Mouse (Mus musculus) frontal cortex, adult 2 months (tissue): ENCODE data around the gene Mindy2. TPM values are rescaled to one million over a fixed set of nuclear protein-coding genes. Genes with fewer than 3 reads are reported as not detected.
A peak's percentile ranks its signal among the peaks of the same experiment; 100 is the strongest.
"Not testable (repeated sequence)": the region's sequence is repeated elsewhere in the genome, so short reads cannot be mapped to it uniquely, and the experiment has no call there.

ENCODE experiments used
- DNase-seq, 2 experiments: peaks; one replicate each; pipeline ENCODE4 v3.0.0; 2022; ENCODE audit warnings: low spot score in 1 of 2; ENCODE audit errors: extremely low spot score in 1 of 2
- polyA plus RNA-seq: library from polyadenylated mRNA; depleted of rRNA; stranded (reverse); fragments of >200 nt; gene quantifications from 2 replicates; pipeline ENCODE4 v1.2.3, GENCODE M21; 2012; rRNA removed

Mindy2 gene
- polyA plus RNA-seq, 1 experiment = 32.1 TPM

DNA sequence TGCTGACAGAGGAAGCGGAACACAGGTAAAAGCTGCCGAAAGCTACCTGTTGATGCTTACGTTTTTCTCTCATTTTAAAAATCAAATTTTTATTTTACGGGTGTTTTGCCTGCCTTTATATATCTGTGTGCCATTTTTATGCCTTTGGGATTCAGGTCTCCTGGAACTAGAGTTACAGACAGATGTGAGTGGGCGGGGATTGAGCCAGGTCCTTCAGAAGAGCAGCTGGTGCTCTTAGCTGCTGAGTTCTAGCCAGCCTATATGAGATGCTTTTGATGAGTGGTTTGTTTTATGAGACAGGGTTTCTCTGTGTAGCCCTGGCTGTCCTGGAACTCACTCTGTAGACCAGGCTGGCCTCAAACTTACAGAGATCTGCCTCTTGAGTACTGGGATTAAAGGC, 69.8 kb downstream of the Mindy2 start:
- DNase-seq = peak; percentile 31 to 55

DNA sequence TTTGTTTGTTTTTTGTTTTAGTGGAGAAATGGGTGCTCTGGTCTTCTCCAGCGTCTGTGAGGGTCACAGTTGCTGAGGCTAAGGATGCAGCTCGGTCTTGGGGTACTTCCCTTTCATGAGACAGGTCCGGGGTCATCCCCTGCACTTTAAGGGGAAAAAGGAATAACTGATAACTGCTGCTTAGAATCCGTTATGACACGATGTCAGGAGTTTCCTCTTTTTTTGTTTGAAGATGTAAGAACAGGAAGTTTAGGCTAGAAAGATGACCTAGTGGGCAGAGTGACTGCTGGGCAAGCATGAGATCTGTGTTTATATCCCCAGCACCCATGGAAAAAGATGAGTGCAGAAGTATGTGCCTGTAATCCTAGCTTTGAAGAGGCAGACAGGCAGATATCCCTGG, 71.8 kb downstream of the Mindy2 start:
- no peak for DNase-seq

DNA sequence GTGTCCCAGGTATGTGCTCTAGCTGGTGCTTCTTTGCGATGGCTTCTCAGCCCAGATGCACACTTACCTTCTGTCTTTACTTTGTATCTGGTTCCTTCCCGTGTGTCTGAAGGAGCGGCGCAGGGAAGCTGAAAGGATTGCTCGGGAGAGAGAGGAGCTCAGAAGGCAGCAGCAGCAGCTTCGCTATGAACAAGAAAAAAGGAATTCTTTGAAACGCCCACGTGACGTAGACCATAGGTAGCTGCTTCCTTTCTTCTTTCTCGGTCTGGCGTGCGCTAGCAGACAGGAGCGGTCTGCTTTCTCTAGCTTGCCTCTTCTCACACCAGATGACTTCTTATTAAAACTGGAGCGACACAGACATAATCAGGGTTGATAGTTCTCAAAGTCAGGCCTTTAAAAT, 72.3 kb downstream of the Mindy2 start:
- no peak for DNase-seq

DNA sequence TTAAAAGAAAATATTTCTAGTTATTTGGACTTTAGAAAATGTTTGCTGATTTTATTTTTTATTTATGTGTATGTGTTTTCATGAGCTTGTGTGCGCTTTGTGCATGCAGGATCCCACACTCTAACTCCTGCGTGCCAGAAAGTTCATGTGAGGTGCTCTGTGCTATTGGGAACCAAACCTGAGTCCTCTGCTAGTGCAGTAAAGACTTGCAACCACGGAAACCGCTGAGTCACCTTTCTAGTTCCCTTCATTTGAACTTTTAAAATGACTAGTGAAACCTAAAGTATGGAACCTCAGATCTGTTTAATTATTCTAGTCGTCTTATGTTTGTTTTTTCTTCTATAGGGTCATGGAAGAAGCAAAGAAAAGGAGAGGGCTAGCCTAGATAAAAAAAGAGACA, 76.0 kb downstream of the Mindy2 start:
- DNase-seq = no peak

DNA sequence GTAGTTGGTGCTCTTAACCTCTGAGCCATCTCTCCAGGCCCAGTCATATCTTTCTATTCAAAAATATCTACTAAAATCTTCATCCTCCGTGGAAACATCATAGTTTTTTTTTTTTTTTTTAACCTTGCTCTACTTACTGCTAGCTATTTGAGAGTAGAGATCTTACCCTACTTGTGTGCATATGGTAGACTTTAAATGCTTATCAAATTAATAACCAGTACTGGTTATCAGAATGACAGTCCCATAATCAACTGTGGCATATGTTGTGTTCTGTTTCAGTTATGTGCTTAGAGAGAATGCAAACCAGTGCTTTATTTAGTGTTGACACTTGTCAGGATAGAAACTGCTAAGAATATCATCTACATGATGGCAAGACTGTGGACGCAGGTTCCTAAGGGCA, 78.9 kb downstream of the Mindy2 start:
- no peak for DNase-seq

DNA sequence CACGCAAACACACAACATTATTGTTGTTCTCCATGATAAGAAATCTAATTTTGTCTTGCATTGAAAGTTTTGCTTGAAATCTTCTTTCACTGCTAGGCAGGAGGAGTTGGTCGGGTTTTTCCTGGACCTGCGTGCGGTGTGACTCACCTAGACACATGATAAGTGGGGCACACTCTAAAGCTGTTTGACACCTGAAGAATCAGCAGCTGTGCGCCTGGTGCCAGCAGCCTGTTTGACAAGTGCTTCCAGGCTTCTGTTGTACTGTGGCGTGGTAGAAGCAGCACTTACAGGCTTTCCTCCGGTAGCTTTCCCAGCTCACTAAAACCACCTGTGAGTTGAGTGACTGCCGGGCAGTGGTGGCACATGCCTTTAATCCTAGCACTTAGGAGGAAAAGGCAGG, 86.6 kb downstream of the Mindy2 start:
- peak in 1 of 2 experiments; percentile 22 for DNase-seq

DNA sequence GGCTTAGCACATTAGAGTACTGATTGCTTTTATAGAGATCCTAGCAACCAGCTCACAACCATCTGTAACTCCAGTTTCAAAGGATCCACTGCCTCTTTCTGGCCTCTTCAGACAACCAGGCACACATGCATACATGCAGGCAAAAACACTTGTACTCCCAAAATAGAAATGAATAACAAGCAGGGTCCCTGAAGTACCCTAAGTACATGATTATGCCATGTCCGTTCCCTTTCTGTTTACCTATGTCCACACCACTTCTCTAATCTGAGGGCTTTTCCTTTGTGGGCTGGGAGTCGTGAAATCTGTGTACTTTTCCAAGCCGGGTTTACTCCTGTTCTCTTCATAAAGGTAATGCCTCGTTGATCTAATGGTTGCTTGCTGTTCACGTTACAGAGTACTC, 89.3 kb downstream of the Mindy2 start:
- no peak for DNase-seq

DNA sequence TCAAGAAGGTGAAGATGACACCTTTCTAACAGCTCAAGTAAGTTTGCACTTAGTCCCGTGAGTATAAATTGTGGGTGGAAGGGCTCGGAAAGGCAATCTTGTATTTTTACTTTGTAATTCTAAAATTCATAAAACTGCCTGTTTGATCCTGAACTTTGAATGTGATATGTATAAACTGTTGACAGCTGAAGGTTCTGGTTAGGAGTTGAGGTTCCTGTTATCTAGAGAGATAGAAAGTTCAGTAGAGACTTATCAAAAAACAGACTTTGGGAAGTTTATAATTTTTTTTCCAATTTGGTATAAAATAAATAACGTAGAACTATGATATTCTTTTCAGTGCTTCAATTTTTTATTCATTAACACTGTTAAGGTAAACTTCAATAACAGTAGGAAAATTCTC, 94.1 kb downstream of the Mindy2 start:
- no peak for DNase-seq

DNA sequence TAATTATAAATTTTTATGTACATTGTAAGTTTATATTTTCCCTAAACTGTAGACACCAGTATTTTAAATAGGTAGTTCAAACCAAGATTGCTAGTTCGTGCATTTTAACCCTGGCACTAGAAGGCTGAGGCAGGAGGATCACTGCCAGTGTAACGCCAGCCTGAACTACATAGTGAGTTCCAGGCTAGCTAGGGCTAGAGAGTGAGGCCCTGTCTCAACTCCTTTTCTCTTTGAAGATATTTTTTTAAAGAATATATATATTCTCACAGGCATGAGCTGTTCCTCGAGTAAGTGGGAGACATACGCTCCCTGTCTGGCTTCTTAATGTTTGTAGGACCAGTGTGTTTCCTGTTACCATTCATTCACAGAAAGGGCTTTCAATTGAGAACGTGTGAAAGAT, 100.2 kb downstream of the Mindy2 start:
- DNase-seq = no peak

DNA sequence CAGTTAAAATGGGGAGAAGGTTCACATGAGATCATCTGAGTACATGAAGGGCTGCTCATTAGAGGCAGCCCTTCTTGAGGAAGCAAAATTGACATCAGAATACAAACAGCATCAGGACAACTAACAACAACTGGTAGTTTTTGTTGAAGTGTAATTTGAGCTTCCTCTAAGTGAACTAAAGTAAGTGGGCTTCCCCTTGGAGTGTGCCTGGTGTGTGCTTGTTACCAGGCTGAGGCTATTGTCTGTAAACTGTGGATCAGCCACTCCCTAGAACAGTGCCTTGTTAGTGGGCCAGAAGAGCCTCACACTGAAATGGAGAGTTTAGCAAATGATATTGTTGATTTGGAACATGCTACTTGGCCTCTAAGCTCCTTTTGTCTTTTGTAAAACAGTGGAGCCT, 101.5 kb downstream of the Mindy2 start:
- no peak for DNase-seq

DNA sequence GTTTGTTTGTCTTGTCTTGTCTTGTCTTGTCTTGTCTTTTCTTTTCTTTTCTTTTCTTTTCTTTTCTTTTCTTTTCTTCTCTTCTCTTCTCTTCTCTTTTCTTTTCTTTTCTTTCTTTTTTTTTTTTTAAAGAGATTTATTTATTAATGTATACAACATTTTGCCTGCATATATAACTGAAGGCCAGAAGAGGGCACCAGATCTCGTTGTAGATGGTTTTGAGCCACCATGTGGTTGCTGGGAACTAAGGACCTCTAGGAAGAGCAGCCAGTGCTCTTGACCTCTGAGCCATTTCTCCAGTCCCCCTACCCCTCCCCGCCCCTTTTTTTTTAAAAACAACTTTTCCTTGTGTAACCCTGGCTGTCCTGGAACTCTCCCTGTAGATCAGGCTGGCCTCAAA, 104.7 kb downstream of the Mindy2 start:
- not testable (repeated sequence) for DNase-seq

DNA sequence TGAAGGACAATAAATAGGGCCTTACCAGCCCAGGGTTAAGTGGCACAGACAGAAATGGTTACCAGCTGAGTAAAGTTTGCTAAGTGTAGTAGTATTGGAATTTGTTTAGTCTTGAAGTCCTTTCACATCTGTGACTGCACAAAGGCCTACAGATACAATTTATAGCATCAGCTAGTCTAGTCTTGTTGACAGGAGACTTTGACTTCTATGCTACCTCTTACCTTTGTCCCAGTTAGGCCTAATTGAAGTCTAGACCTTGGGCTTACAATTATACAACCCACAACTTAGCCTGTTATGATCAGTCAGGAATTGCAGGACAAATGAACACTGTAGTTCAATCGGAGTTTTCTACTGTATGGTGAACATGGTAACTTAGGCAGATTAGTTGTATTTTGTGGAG, 105.5 kb downstream of the Mindy2 start:
- DNase-seq = no peak

Other genes starting within 250 kb of the Mindy2 start
- 2.5 and 2.6 TPM in 2 replicates for gene Ccnb2, start 235.6 kb downstream of the Mindy2 start, polyA plus RNA-seq
- gene Rnf111, start 153.4 kb downstream of the Mindy2 start, polyA plus RNA-seq = 36.3 TPM in 2 replicates
- gene Sltm, start 114.4 kb downstream of the Mindy2 start, polyA plus RNA-seq = 59.4 and 68.5 TPM in 2 replicates
- gene Gm10642, start 923 bp downstream of the Mindy2 start, polyA plus RNA-seq = 1.3 TPM in 2 replicates
- 37.8 and 42.9 TPM in 2 replicates for gene Adam10, start 21.8 kb upstream of the Mindy2 start, polyA plus RNA-seq